Mouse (Mus musculus) heart, adult 2 months (tissue): Measurements from ENCODE around the gene Cbx2.

Source experiments
- CTCF ChIP-seq: fragments of 200-600 bp; IDR thresholded peaks from 2 replicates; pipeline ENCODE4 v1.8.1; 2022; ENCODE audit warnings: antibody characterized with exemption, mild to moderate bottlenecking, moderate library complexity
- EP300 ChIP-seq: fragments of 200-500 bp; IDR thresholded peaks from 2 replicates; pipeline ENCODE4 v1.6.1; 2011; ENCODE audit warnings: low read depth, low read length, control low read depth; ENCODE audit not compliant: insufficient read depth
- POLR2A ChIP-seq: fragments of 200-500 bp; IDR thresholded peaks from 2 replicates; pipeline ENCODE4 v1.6.1; 2011; ENCODE audit warnings: mild to moderate bottlenecking, low read depth, low read length, control low read depth; ENCODE audit not compliant: insufficient read depth

GRCm38 (mm10) chr11:118975427-118975826, 47.3 kb upstream of the Cbx2 start:
- TF ChIP-seq POLR2A (no peak), CTCF (peak; percentile 95), EP300 (no peak)
